Mouse (Mus musculus) stomach, postnatal 0 days (tissue): ENCODE data around the gene Lbx2.

Experiments used
- CTCF ChIP-seq: IDR thresholded peaks from 2 replicates; pipeline ENCODE4 v1.5.1; 2016; ENCODE audit warnings: antibody characterized with exemption, low read depth, mild to moderate bottlenecking, moderate library complexity
- EP300 ChIP-seq: optimal IDR thresholded peaks from 2 replicates; pipeline ENCODE3; 2016; ENCODE audit warnings: antibody characterized with exemption

GRCm38 (mm10) chr6:83134226-83134625 is 48.1 kb downstream of the Lbx2 start:
- TF ChIP-seq EP300 (no peak), CTCF (no peak)
